Mouse (Mus musculus) liver, embryonic 13.5 days (tissue): ENCODE measurements around the gene Vps4b. TPM values are rescaled to one million over a fixed set of nuclear protein-coding genes. Genes with fewer than 3 reads are reported as not detected.
A peak's percentile ranks its signal among the peaks of the same experiment; 100 is the strongest.

Experiments used
- ATAC-seq: fragments of 200-750 bp; cut with Nextera tagmentation; 2 replicates; pipeline ENCODE4 v1.8.0; 2017; ENCODE audit warnings: low read depth, mild to moderate bottlenecking, moderate number of reproducible peaks, moderate library complexity
- DNase-seq: peaks from one replicate; pipeline ENCODE4 v3.0.0; 2022
- H3K27ac ChIP-seq: fragments of 300-500 bp; sonication (generic); 2 replicates; pipeline ENCODE4 v1.5.1; 2015; ENCODE audit warnings: moderate library complexity, mild to moderate bottlenecking, inconsistent platforms
- H3K27me3 ChIP-seq: fragments of 300-500 bp; sonication (generic); 2 replicates; pipeline ENCODE4 v1.6.1; 2015; ENCODE audit warnings: mild to moderate bottlenecking, inconsistent platforms
- H3K36me3 ChIP-seq: fragments of 300-500 bp; sonication (generic); 2 replicates; pipeline ENCODE4 v1.6.1; 2015; ENCODE audit warnings: mild to moderate bottlenecking, inconsistent platforms
- H3K4me1 ChIP-seq: fragments of 300-500 bp; sonication (generic); replicated peaks from 2 replicates; pipeline ENCODE4 v1.6.1; 2015; ENCODE audit warnings: inconsistent platforms
- H3K4me2 ChIP-seq: fragments of 300-500 bp; sonication (generic); 2 replicates; pipeline ENCODE4 v1.6.1; 2015; ENCODE audit warnings: inconsistent platforms, mild to moderate bottlenecking, moderate library complexity
- H3K4me3 ChIP-seq: fragments of 300-500 bp; sonication (generic); replicated peaks from 2 replicates; pipeline ENCODE4 v1.5.1; 2015; ENCODE audit warnings: mild to moderate bottlenecking, inconsistent platforms
- H3K9ac ChIP-seq: fragments of 300-500 bp; sonication (generic); 2 replicates; pipeline ENCODE4 v1.6.1; 2015; ENCODE audit warnings: mild to moderate bottlenecking, inconsistent platforms
- H3K9me3 ChIP-seq: fragments of 300-500 bp; sonication (generic); replicated peaks from 2 replicates; pipeline ENCODE4 v1.6.1; 2016; ENCODE audit warnings: inconsistent platforms
- WGBS: fragments of 180-500 bp; shearing (Covaris S2); methylation state at CpG from one replicate; pipeline ENCODE4 v1.1.7; 2015; ENCODE audit not compliant: insufficient replicate concordance; 5-methylcytosine and 5-hydroxymethylcytosine counted together
- polyA plus RNA-seq: library from polyadenylated mRNA; unstranded; fragments of >200 nt; fragmentation: Nextera tagmentation; extraction: Ambion mirVana; gene quantifications from 2 replicates; pipeline ENCODE4 v1.2.1, GENCODE M21; 2015

The Vps4b gene
- polyA plus RNA-seq, 1 experiment from 2014 or later, result 23.6 TPM

DNA sequence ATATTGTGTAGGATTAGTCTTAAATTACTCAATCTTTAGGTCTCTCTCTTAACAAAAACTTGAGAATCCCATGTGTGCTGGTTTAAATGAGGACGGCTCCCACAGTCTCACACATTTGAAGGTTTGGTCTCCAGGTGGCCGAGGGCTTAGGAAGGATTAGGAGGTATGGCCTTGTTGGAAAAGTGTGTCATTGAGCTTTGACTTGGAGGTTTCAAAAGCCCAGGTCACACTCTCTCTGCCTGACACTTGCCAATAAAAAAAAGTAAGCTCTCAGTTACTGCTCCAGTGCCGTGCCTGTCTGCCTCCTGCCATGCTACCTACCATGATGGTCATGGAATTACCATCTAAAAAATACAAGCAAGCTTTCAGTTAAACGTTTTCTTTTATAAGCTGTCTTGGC lies 21.6 kb downstream of the Vps4b start:
- no peaks in the 10 kb centered on the region for H3K27me3 ChIP-seq
- ATAC-seq (no peak), DNase-seq (no peak)
- no peaks in the 10 kb centered on the region for H3K9me3 ChIP-seq
- no peak overlapping the region for H3K27ac ChIP-seq
- H3K9ac ChIP-seq, result no peak overlapping the region
- H3K4me3 ChIP-seq, result no peak overlapping the region
- no peak overlapping the region for H3K4me2 ChIP-seq
- H3K4me1 ChIP-seq, result no peaks in the 10 kb centered on the region
- peaks cover 69% of the 10 kb centered on the region for H3K36me3 ChIP-seq
- WGBS, result 79% methylated on average over 4 of the region's 4 CpGs

DNA sequence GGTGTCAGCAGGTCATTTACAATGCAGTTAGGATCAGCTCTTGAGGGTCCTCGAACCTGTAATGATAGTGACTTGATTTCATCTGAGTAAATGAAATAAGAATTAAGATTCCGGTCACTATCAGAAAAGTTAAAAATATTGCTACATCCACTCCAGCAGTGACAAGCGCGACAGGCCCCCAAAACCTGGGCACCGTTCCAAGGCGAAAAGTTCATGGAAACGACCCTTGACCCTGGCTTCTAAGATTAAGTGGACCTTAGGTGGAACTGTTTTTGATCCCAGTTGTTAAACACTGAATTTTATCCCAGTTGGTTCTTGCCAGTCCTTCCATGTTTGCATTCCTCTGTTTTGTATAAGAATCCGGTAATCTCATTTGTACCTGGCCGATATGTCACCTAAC lies 22.4 kb downstream of the Vps4b start:
- Histone ChIP-seq H3K36me3 (peaks cover 66% of the 10 kb centered on the region), H3K4me3 (no peak overlapping the region), H3K4me2 (no peak overlapping the region), H3K9ac (no peak overlapping the region), H3K9me3 (no peaks in the 10 kb centered on the region), H3K27ac (no peak overlapping the region), H3K27me3 (no peaks in the 10 kb centered on the region), H3K4me1 (no peaks in the 10 kb centered on the region)
- WGBS, result 82% methylated on average over 9 of the region's 9 CpGs
- ATAC-seq, result no peak
- no peak for DNase-seq

DNA sequence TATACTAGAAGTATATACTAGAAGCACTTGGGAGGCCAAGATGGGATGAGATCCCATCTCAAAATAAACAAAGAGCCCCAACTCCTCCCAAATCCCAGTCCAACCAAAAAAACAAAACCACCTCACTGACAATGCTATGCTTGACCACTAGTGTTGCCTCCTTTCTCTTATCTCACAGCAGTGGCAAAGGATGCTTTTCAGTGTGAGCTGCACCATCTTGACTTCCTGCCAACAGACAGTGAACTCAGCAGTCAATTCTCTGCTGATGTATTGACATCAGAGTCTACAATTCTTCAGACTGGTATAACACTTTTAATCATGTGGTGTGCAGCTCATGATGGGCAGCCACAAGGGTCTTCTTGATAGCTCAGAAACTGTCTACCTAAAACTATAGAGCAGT lies 27.8 kb downstream of the Vps4b start:
- H3K4me3 ChIP-seq, result no peak overlapping the region
- no peaks in the 10 kb centered on the region for H3K4me1 ChIP-seq
- H3K4me2 ChIP-seq, result no peak overlapping the region
- peaks cover 49% of the 10 kb centered on the region for H3K36me3 ChIP-seq
- no peaks in the 10 kb centered on the region for H3K27me3 ChIP-seq
- DNase-seq, result no peak
- no peak for ATAC-seq
- no peak overlapping the region for H3K9ac ChIP-seq
- no peak overlapping the region for H3K27ac ChIP-seq
- H3K9me3 ChIP-seq, result no peaks in the 10 kb centered on the region

DNA sequence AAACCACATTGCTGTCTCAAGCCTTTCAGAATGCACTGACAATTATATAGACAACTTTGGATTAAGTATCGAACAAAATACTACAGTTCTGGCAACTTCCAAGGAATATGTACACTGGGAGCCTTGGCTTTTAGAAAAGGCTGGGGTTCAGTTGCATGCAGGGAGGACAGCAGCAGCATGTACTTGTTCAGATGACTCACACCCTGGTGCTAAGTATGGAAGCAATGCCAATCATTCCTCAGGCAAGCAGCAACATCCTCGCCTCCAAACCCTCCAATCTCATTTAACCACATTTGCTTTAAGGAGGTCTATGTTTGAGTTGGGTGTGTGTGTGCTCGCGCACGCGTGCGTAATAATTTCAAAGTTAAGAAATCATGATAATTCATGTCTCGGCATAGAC lies 30.8 kb downstream of the Vps4b start:
- peaks cover 30% of the 10 kb centered on the region for H3K36me3 ChIP-seq

DNA sequence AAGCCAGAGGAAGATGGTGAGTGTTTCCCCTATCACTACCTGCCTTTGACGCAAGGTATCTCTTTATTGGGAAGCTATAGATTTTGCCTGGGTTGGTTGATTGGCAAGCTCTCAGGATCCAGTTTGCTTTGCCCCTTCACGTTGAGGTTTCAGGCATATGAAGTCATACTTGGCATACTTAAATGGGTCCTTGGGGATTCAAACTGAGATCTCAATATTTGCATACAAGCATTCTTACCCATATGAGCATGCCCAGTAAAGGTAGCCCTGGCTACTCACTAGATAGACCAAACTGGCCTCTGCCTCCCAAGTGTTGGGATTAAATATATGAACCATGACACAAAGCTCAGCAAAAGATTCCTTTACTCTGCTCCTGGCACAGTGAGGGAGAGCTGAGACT lies 31.7 kb downstream of the Vps4b start:
- Histone ChIP-seq H3K36me3 (peaks cover 22% of the 10 kb centered on the region), H3K27me3 (no peaks in the 10 kb centered on the region), H3K9ac (no peak overlapping the region), H3K4me2 (no peak overlapping the region), H3K9me3 (no peaks in the 10 kb centered on the region), H3K4me3 (no peak overlapping the region), H3K27ac (no peak overlapping the region), H3K4me1 (peaks cover 5% of the 10 kb centered on the region; the same call in 1 of the 2 replicates)
- WGBS, result 91% methylated on average over 2 of the region's 2 CpGs
- ATAC-seq (no peak), DNase-seq (no peak)

More for the DNA sequence above, 30.8 kb downstream of the Vps4b start:
- ATAC-seq, result no peak
- 86% methylated on average over 8 of the region's 8 CpGs for WGBS
- Histone ChIP-seq H3K9me3 (no peaks in the 10 kb centered on the region), H3K27me3 (no peaks in the 10 kb centered on the region), H3K27ac (no peak overlapping the region), H3K4me1 (no peaks in the 10 kb centered on the region), H3K4me2 (no peak overlapping the region), H3K4me3 (no peak overlapping the region), H3K9ac (no peak overlapping the region)
- DNase-seq, result no peak

DNA sequence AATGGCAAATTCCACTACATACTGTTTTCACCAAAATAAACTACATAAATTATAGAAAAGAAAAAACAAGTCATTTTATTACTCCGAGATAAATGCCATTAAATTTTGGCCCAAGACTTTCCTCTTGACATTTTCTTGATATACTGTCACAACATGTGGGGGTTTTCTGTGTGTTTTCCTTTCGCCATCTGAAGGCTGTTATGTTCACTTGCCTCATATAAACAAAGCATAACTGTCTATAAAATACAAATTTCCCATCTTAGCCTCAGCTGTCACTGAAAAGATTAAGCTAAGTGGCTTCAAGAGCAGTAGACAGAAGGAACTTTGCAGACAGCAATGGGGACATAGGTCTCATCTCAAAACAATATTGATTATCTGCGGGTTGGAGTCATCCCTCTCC lies 32.2 kb downstream of the Vps4b start:
- Histone ChIP-seq H3K36me3 (peaks cover 21% of the 10 kb centered on the region), H3K9ac (no peak overlapping the region), H3K27me3 (no peaks in the 10 kb centered on the region), H3K4me1 (peaks cover 7% of the 10 kb centered on the region; the same call in 1 of the 2 replicates), H3K27ac (no peak overlapping the region), H3K4me2 (no peak overlapping the region), H3K9me3 (no peaks in the 10 kb centered on the region), H3K4me3 (no peak overlapping the region)
- 84% methylated on average over 3 of the region's 3 CpGs for WGBS
- DNase-seq (no peak), ATAC-seq (no peak)

DNA sequence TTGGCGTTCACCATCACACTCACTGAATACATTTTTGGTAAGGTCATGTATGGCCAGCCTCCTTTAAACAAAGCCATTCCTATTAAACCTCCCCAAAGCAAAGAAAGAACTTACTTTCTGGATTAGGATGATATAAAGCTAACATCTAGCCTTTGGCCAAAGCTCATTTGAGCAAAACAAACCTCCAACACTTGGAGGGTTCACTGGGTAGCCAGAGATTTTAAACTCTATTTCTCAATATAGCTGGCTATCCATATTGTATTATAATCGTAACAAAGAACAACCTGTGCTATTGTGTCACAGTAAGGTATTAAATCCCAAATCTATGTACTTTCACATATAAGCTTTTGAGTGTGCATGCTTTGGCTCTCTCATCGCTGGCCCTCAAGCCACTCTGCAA lies 35.8 kb downstream of the Vps4b start:
- Histone ChIP-seq H3K27me3 (no peaks in the 10 kb centered on the region), H3K27ac (no peak overlapping the region), H3K9ac (no peak overlapping the region), H3K4me1 (peaks cover 31% of the 10 kb centered on the region), H3K36me3 (peaks cover 3% of the 10 kb centered on the region; the same call in 1 of the 2 replicates), H3K4me2 (peak overlapping the region; percentile 97), H3K9me3 (no peaks in the 10 kb centered on the region), H3K4me3 (no peak overlapping the region)
- no peak for ATAC-seq
- WGBS, result 72% methylated on average over 3 of the region's 3 CpGs
- no peak for DNase-seq

DNA sequence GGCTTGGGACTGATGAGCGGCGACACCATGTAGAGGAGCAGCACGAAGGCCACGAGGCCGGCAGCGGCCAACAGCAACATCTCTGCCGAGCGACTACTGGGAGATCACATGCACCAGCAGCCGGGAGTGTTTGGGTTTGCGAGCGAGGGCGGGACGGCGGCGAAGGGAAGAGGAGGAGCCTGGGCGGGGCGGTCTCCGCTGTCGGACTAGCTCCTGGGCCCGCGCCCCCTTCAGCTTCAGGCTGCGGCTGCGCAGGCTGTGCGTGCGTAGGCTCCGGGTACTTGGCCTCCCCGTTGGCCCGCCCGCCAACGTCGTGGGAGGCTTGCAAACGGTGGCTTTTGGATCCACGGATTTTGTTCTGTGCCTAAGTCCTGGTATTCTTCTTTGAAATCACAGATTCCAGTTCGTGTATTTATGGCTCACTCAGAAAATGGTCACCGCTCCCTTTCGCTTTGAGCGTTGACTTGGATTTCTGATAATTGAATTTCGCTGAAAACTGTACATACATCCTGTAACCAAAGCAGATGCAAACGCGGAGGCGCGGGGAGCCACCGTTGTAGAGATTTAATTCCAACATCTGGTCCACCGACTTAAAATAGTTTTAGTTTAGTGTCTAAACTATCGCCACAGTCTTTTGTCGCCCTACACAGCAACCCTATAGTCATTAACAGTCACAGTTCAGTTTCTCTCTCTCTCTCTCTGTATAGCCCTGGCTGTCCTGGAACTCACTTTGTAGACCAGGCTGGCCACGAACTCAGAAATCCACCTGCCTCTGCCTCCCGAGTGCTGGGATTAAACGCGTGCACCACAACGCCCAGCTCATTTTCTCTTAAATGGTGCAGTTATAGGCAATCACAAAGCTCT lies 36.7 kb downstream of the Vps4b start, which contains the start of gene Kdsr:
Gene Kdsr, minus strand, starts transcription at position 156 of the 864 bp plus-strand sequence.
- H3K4me3 ChIP-seq, result peak within 1 kb of the TSS; percentile 74
- 1% methylated on average over 51 of the region's 51 CpGs for WGBS
- no peaks in the 10 kb centered on the region for H3K36me3 ChIP-seq
- H3K4me1 ChIP-seq, result peaks cover 31% of the 10 kb centered on the region
- H3K4me2 ChIP-seq, result peak within 1 kb of the TSS; percentile 97
- no peaks in the 10 kb centered on the region for H3K27me3 ChIP-seq
- H3K27ac ChIP-seq, result peak within 1 kb of the TSS; percentile 89
- peak; percentile 98 for ATAC-seq
- H3K9ac ChIP-seq, result peak within 1 kb of the TSS; percentile 80
- peak; percentile 93 for DNase-seq
- no peaks in the 10 kb centered on the region for H3K9me3 ChIP-seq

DNA sequence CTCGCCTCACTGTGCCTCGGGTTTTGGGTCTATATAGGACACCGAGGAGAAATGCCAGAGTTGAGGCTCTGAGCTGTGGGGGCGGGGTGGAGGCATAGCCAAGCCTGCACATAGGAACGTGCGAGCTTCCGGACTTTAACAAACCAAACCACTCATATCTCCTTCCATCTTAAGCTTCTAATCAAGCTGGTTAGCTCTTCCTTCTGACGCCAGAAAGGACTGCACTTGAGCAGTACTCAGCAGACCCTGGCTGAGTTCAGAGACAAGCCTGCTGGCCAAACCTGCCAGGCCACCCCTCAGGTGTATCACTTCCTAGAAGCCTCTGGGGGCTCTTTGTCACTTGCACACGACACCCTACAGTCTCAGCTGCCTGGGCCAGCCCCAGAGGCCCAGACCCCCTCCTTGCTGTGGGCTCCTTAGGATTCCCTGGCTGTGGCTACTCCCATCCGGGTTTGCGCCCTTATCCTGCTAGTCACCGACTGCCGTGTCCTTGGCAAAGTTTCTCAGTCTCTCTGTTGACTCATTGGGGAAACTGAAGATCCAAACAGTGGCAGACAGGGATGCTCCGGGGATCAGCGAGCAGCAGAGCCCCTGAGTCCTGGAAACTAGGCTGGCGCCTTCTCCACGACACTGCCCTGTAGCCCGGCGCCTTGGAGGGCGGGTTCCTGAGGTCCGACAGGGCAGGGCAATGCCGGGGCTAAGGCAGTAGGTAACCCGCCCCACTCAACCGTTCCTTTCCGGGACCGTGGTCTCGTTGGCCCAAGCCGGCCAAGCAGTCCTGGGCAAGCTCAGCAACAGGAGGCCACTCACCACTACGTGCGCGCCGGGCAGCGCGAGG lies 37.6 kb downstream of the Vps4b start:
- Histone ChIP-seq H3K27me3 (no peaks in the 10 kb centered on the region), H3K4me3 (peak overlapping the region; percentile 74), H3K4me1 (peaks cover 31% of the 10 kb centered on the region), H3K9ac (peak overlapping the region; percentile 80), H3K9me3 (no peaks in the 10 kb centered on the region), H3K36me3 (no peaks in the 10 kb centered on the region), H3K27ac (peak overlapping the region; percentile 89), H3K4me2 (peak overlapping the region; percentile 97)
- ATAC-seq, result peak; percentile 73
- under 1% methylated on average over 34 of the region's 34 CpGs for WGBS
- DNase-seq, result peak; percentile 20

DNA sequence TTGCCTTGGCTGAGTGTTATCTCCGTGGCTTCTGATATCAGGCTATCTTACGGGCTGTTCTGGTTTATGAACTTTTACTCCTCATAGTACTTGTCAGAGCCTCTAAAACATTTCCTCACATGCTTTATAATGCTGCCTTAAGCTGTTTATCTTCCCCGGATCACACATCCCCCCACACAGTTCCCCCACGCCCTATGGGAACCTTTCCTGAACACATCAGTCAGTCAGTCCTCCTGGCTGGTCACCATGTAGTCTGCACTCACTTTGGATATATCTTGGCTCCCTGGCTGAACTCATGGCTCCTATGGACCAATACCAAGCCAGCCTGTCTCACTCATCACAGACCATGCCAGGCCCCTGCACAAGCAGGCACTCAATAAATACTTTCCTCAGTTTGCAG lies 39.9 kb downstream of the Vps4b start:
- Histone ChIP-seq H3K9ac (no peak overlapping the region; the same call in none of the 2 replicates), H3K4me2 (no peak overlapping the region), H3K27me3 (no peaks in the 10 kb centered on the region), H3K4me3 (no peak overlapping the region), H3K36me3 (no peaks in the 10 kb centered on the region), H3K9me3 (no peaks in the 10 kb centered on the region), H3K27ac (no peak overlapping the region), H3K4me1 (peaks cover 31% of the 10 kb centered on the region)
- DNase-seq, result no peak
- WGBS, result 40% methylated on average over 4 of the region's 4 CpGs
- ATAC-seq, result no peak

DNA sequence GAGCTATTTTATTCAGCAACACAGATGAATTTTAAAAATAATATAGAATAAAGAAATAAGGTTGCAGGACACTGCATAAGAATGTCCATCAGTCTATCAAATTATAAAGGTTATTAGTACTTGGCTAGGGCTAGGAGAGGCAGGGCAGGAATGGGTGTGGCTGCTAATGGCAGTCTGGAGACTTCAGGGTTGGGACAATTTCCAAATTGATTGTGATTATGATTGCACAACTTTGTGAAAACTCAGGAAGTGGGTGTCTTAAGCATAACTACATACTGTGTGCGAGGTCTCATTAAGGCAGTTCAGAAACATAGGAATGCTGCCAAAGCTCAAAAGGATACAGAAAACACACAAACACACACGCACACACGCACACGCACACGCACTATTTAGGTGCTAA lies 44.5 kb downstream of the Vps4b start:
- DNase-seq, result no peak
- Histone ChIP-seq H3K27ac (no peak overlapping the region), H3K4me2 (no peak overlapping the region), H3K27me3 (no peaks in the 10 kb centered on the region), H3K9ac (no peak overlapping the region), H3K4me1 (peaks cover 7% of the 10 kb centered on the region), H3K36me3 (peaks cover 7% of the 10 kb centered on the region), H3K9me3 (no peaks in the 10 kb centered on the region), H3K4me3 (no peak overlapping the region)
- ATAC-seq, result no peak
- WGBS, result 82% methylated on average over 5 of the region's 5 CpGs
